Mouse (Mus musculus) liver, embryonic 14.5 days (tissue): ENCODE data around the gene Ywhag.

Experiments used
- CTCF ChIP-seq: IDR thresholded peaks from 2 replicates; pipeline ENCODE4 v1.5.1; 2016; ENCODE audit warnings: antibody characterized with exemption, low read depth, control low read depth
- EP300 ChIP-seq: IDR thresholded peaks from 2 replicates; pipeline ENCODE4 v1.6.1; 2016; ENCODE audit warnings: antibody characterized with exemption, low read depth

DNA sequence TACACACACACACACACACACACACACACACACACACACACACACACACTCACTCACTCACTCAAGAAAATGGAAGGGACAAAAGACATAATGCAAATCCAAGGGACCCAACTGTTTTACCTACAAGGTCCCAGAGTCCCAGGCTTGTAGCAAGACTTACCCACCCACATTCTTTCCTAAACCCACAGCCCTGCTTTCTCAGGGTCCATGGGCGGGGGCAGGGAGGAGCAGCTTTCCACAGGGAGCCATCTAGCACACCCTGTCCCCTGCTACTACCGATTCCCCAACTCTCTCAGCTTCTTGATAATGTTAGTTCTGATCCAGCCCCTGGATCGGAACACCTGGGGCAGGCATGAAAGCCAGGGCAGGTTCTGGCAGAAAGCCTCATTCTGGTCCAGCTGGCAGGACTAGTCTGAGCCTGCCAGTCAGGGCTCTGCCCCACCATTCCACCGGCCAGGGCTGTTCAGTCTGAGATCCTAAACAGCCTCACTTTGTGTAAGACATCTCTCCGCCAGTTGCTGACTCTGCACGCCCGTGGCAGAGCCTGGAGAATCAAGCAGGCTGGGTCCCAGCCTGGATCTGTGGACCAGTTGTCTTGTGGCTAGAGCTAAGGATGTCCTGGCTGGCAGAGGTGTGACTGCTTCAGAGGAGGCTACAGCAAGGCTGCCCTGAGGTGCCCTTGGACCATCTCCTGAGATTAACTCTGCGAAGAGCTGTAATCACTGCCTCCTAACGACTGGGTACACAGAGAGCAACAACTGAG is 41.6 kb downstream of the Ywhag start:
- TF ChIP-seq CTCF: no peak
- TF ChIP-seq EP300: no peak
